Mouse (Mus musculus): Measurements from ENCODE around the gene Cpped1. TPM values are rescaled to one million over a fixed set of nuclear protein-coding genes. Genes with fewer than 3 reads are reported as not detected.

Gene Cpped1
- polyA plus RNA-seq, 1 experiment: 0.37 TPM

- H3K36me3 ChIP-seq (ENCODE audit: control insufficient read depth): peaks cover 3% of the 10 kb centered on the region; the same call in 1 of the 2 replicates
- TF ChIP-seq TAL1 (IDR thresholded peaks at IDR 0.05; ENCODE audit: low read length) (no peak), GATA1 (IDR thresholded peaks at IDR 0.05; ENCODE audit: low read length) (no peak)
- H3K27me3 ChIP-seq (ENCODE audit: control insufficient read depth): no peaks in the 10 kb centered on the region
- H3K9me3 ChIP-seq (ENCODE audit: control insufficient read depth, low read length): no peaks in the 10 kb centered on the region
- H3K4me3 ChIP-seq (replicated peaks): no peak overlapping the region
- no peaks in the 10 kb centered on the region for H3K4me1 ChIP-seq (ENCODE audit: control insufficient read depth)
Observed at GRCm38 (mm10) chr16:11757951-11758350, 151.3 kb downstream of the Cpped1 start.

- H3K36me3 ChIP-seq (ENCODE audit: control insufficient read depth): peaks cover 3% of the 10 kb centered on the region; the same call in 1 of the 2 replicates
- no peaks in the 10 kb centered on the region for H3K4me1 ChIP-seq (ENCODE audit: control insufficient read depth)
- H3K4me3 ChIP-seq (replicated peaks): no peak overlapping the region
- H3K27me3 ChIP-seq (ENCODE audit: control insufficient read depth): no peaks in the 10 kb centered on the region
- no peak for TF ChIP-seq GATA1 (IDR thresholded peaks at IDR 0.05; ENCODE audit: low read length)
- no peak for TF ChIP-seq TAL1 (IDR thresholded peaks at IDR 0.05; ENCODE audit: low read length)
- no peaks in the 10 kb centered on the region for H3K9me3 ChIP-seq (ENCODE audit: control insufficient read depth, low read length)
Observed at GRCm38 (mm10) chr16:11757471-11757870, 151.8 kb downstream of the Cpped1 start.

- Histone ChIP-seq H3K27me3 (ENCODE audit: control insufficient read depth) (no peaks in the 10 kb centered on the region), H3K4me3 (replicated peaks) (no peak overlapping the region), H3K9me3 (ENCODE audit: control insufficient read depth, low read length) (no peaks in the 10 kb centered on the region), H3K36me3 (ENCODE audit: control insufficient read depth) (peaks cover 3% of the 10 kb centered on the region; the same call in 1 of the 2 replicates), H3K4me1 (ENCODE audit: control insufficient read depth) (no peaks in the 10 kb centered on the region)
- no peak for TF ChIP-seq TAL1 (IDR thresholded peaks at IDR 0.05; ENCODE audit: low read length)
Observed at GRCm38 (mm10) chr16:11756598-11757245, 152.5 kb downstream of the Cpped1 start.

- Histone ChIP-seq H3K4me3 (replicated peaks) (no peak overlapping the region), H3K36me3 (ENCODE audit: control insufficient read depth) (peaks cover 3% of the 10 kb centered on the region; the same call in 1 of the 2 replicates), H3K27me3 (ENCODE audit: control insufficient read depth) (no peaks in the 10 kb centered on the region), H3K4me1 (ENCODE audit: control insufficient read depth) (no peaks in the 10 kb centered on the region), H3K9me3 (ENCODE audit: control insufficient read depth, low read length) (no peaks in the 10 kb centered on the region)
- TF ChIP-seq GATA1 (IDR thresholded peaks at IDR 0.05; ENCODE audit: low read length) (no peak), TAL1 (IDR thresholded peaks at IDR 0.05; ENCODE audit: low read length) (no peak)
Observed at GRCm38 (mm10) chr16:11755281-11756066, 153.8 kb downstream of the Cpped1 start.

- no peak overlapping the region for H3K4me3 ChIP-seq (replicated peaks)
- no peaks in the 10 kb centered on the region for H3K27me3 ChIP-seq (ENCODE audit: control insufficient read depth)
- peaks cover 3% of the 10 kb centered on the region; the same call in 1 of the 2 replicates for H3K36me3 ChIP-seq (ENCODE audit: control insufficient read depth)
- H3K4me1 ChIP-seq (ENCODE audit: control insufficient read depth): no peaks in the 10 kb centered on the region
- no peak for TF ChIP-seq GATA1 (IDR thresholded peaks at IDR 0.05; ENCODE audit: low read length)
- TF ChIP-seq TAL1 (IDR thresholded peaks at IDR 0.05; ENCODE audit: low read length): no peak
- H3K9me3 ChIP-seq (ENCODE audit: control insufficient read depth, low read length): no peaks in the 10 kb centered on the region
Observed at GRCm38 (mm10) chr16:11754136-11754535, 155.1 kb downstream of the Cpped1 start.

Other genes starting within 250 kb of the Cpped1 start
- not detected in 2 replicates for gene Shisa9, start 74.7 kb upstream of the Cpped1 start, polyA plus RNA-seq (2012)